8 mouse cellular contexts compared by ENCODE assay signal in genomic region chr11:55031211-55031990, GRCm38 (mm10). TPM values are rescaled to one million over a fixed set of nuclear protein-coding genes. Genes with fewer than 3 reads are reported as not detected.
A peak's percentile ranks its signal among the peaks of the same experiment; 100 is the strongest.
DNase-seq lines count a peak whose midpoint lies in the region; ATAC-seq and TF ChIP-seq lines count a peak whose summit lies in the region.

No protein-coding gene starts in this region.

- no peak for TF ChIP-seq POLR2A in limb, embryonic 14.5 days (IDR thresholded peaks at IDR 0.05; ENCODE audit: borderline replicate concordance, extremely low read depth, insufficient read depth, insufficient read length)
- TF ChIP-seq POLR2A in spleen, adult 2 months (IDR thresholded peaks at IDR 0.05; ENCODE audit: low read depth, low read length), result no peak

- DNase-seq in kidney, postnatal 10 days, result peak; percentile 25
- DNase-seq in kidney, adult 9 months, result no peak
- peak; percentile 20 for DNase-seq in embryonic facial prominence, embryonic 10.5 days (ENCODE audit: low spot score)
- peak; percentile 54 for DNase-seq in limb, embryonic 14.5 days (ENCODE audit: low spot score)
- DNase-seq in spleen, adult 2 months (ENCODE audit: low read depth in 1 of 2, low spot score in 2 of 2), result peak; percentile 30 to 57
- no peak for DNase-seq in cerebellum, postnatal 4 days (ENCODE audit: low spot score in 2 of 2)
- DNase-seq in adrenal gland, adult (ENCODE audit: inconsistent age in 2 of 2, low spot score in 1 of 2), result no peak
- no peak for DNase-seq in cerebellum, adult 8-10 months

- peak overlapping the region; percentile 74 for H3K4me3 ChIP-seq in embryonic facial prominence, embryonic 10.5 days
- peak overlapping the region; percentile 90 for H3K4me3 ChIP-seq in limb, embryonic 14.5 days (replicated peaks; ENCODE audit: low read length)
- H3K4me3 ChIP-seq in spleen, adult 2 months (ENCODE audit: extremely low read depth, insufficient read depth, insufficient read length), result peak overlapping the region; percentile 34; the same call in 1 of the 2 replicates

- H3K36me3 ChIP-seq in embryonic facial prominence, embryonic 10.5 days (replicated peaks), result 0 out of 2 replicates have a peak, but pooled peaks cover 2% of the 10 kb centered on the region
- H3K36me3 ChIP-seq in limb, embryonic 14.5 days (ENCODE audit: control insufficient read depth, insufficient read depth, low read length), result peaks cover 7% of the 10 kb centered on the region
- no peaks in the 10 kb centered on the region for H3K36me3 ChIP-seq in spleen, adult 2 months (ENCODE audit: control insufficient read depth, insufficient read depth, low read length)

- no peak for TF ChIP-seq CTCF in spleen, adult 2 months (IDR thresholded peaks at IDR 0.05; ENCODE audit: extremely low read depth, insufficient read depth, insufficient read length, insufficient replicate concordance)

- peaks cover 38% of the 10 kb centered on the region for H3K27me3 ChIP-seq in embryonic facial prominence, embryonic 10.5 days (replicated peaks; ENCODE audit: low read depth, poor library complexity, severe bottlenecking)
- no peaks in the 10 kb centered on the region for H3K27me3 ChIP-seq in limb, embryonic 14.5 days (ENCODE audit: control insufficient read depth, insufficient read depth, low read length)
- no peaks in the 10 kb centered on the region for H3K27me3 ChIP-seq in spleen, adult 2 months (ENCODE audit: control insufficient read depth, insufficient read depth, low read length)

- ATAC-seq in limb, embryonic 14.5 days (ENCODE audit: low FRiP score, low read depth), result peak; percentile 56; the same call in 1 of the 2 replicates

- H3K27ac ChIP-seq in embryonic facial prominence, embryonic 10.5 days (replicated peaks), result peak overlapping the region; percentile 82
- H3K27ac ChIP-seq in limb, embryonic 14.5 days (replicated peaks; ENCODE audit: low read depth, low read length), result peak overlapping the region; percentile 67; the same call in 1 of the 2 replicates
- peak overlapping the region; percentile 77 for H3K27ac ChIP-seq in spleen, adult 2 months (ENCODE audit: insufficient read depth, low read length)

- peak overlapping the region; percentile 82 for H3K9ac ChIP-seq in limb, embryonic 14.5 days (ENCODE audit: low read depth, low read length, severe bottlenecking)

- WGBS in embryonic facial prominence, embryonic 10.5 days, result 54% methylated on average over 10 of the region's 10 CpGs
- WGBS in limb, embryonic 14.5 days, result 51% methylated on average over 10 of the region's 10 CpGs
- 15% methylated on average over 10 of the region's 10 CpGs for WGBS in spleen, adult 2 months

- H3K9me3 ChIP-seq in embryonic facial prominence, embryonic 10.5 days, result no peaks in the 10 kb centered on the region
- no peaks in the 10 kb centered on the region for H3K9me3 ChIP-seq in limb, embryonic 14.5 days (ENCODE audit: control insufficient read depth, low read length)

- H3K4me2 ChIP-seq in limb, embryonic 14.5 days (replicated peaks; ENCODE audit: low read depth, low read length, severe bottlenecking), result peak overlapping the region; percentile 86

- peaks cover 50% of the 10 kb centered on the region for H3K4me1 ChIP-seq in embryonic facial prominence, embryonic 10.5 days
- H3K4me1 ChIP-seq in limb, embryonic 14.5 days (ENCODE audit: control insufficient read depth, insufficient read depth, low read length), result peaks cover 44% of the 10 kb centered on the region
- peaks cover 19% of the 10 kb centered on the region for H3K4me1 ChIP-seq in spleen, adult 2 months (ENCODE audit: control insufficient read depth, insufficient read depth, insufficient read length)

RNA-seq across cellular contexts. Expression of gene Anxa6, which starts 1.8 kb away (rescaled TPM):
- polyA plus RNA-seq in embryonic facial prominence, embryonic 10.5 days (2016; fragmentation: Nextera tagmentation; extraction: Ambion mirVana), result 56.5 and 66.7 TPM in 2 replicates
- 272 and 281 TPM in 2 replicates for polyA plus RNA-seq in limb, embryonic 14.5 days (2012; rRNA removed)
- 390 and 395 TPM in 2 replicates for polyA plus RNA-seq in limb, embryonic 14.5 days (2014; fragmentation: Nextera tagmentation; extraction: Ambion mirVana)
- polyA plus RNA-seq in spleen, adult 2 months (2012; rRNA removed), result 104 and 116 TPM in 2 replicates

RNA-seq across cellular contexts. Expression of gene Ccdc69, which starts 46.5 kb away (rescaled TPM):
- polyA plus RNA-seq in embryonic facial prominence, embryonic 10.5 days (2016; fragmentation: Nextera tagmentation; extraction: Ambion mirVana), result 0.47 and 0.49 TPM in 2 replicates
- polyA plus RNA-seq in limb, embryonic 14.5 days (2012; rRNA removed), result 1.2 and 1.6 TPM in 2 replicates
- polyA plus RNA-seq in limb, embryonic 14.5 days (2014; fragmentation: Nextera tagmentation; extraction: Ambion mirVana), result 1.1 and 1.3 TPM in 2 replicates
- polyA plus RNA-seq in spleen, adult 2 months (2012; rRNA removed), result 8.9 and 10.6 TPM in 2 replicates

Comparison
In these comparisons a context has a peak if more than half of its experiments do, and no peak if none do; other contexts are left out.
1. DNase-seq: peak in kidney, postnatal 10 days (single experiment), embryonic facial prominence, embryonic 10.5 days (single experiment), limb, embryonic 14.5 days (single experiment) and spleen, adult 2 months (2 of 2); none in kidney, adult 9 months (single experiment), cerebellum, postnatal 4 days (0 of 2), adrenal gland, adult (0 of 2) and cerebellum, adult 8-10 months (single experiment).
2. H3K4me3 ChIP-seq: peak in every context shown above with its lines; median percentile 90 in limb, embryonic 14.5 days; 74 in embryonic facial prominence, embryonic 10.5 days; 34 in spleen, adult 2 months.
3. Peak in every context shown above with its lines, with median percentiles within 50 percentile points of each other: H3K27ac ChIP-seq.